30 mouse cellular contexts compared by ENCODE assay signal in the genomic region with DNA sequence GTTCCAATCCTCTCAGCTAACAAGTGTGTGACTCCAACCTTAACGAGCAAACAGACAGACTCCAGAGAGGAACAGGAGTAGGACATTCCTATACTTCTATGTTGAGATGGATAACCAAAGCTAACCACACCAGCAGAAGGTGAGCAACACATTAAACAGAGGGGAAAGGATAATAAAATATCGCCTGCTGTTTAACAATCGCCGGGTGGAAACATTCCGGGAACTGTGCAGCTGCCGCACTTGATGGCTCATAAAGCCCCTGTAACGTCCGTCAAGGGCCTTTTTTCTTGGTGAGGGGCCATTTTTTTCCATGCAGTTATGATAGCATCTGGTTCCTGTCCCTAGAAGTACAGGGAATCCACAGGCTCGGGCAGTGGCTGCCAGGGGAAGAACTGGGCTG.
DNase-seq lines count a peak whose midpoint lies in the region; ATAC-seq lines count a peak whose summit lies in the region.
"Had no signal": no experiment of that assay in that cellular context is flagged by ENCODE, and none has a peak within 500 bp of the region (broad histone marks: within the 10 kb centered on the region; RNA-seq: fewer than 3 reads in every experiment).

No protein-coding gene starts in this region.

- no peak for DNase-seq in kidney, postnatal 14 days
- peak; percentile 11 for DNase-seq in R1 (ENCODE audit: low read depth, low spot score)
- peak; percentile 51 for DNase-seq in limb, embryonic 10.5 days (ENCODE audit: low spot score)
- DNase-seq in mesoderm, embryonic 11.5 days (ENCODE audit: low read depth, low spot score): peak; percentile 55
- DNase-seq in right cerebral cortex, adult 18-20 months: no peak
- no peak for DNase-seq in thymus, postnatal 0 days (ENCODE audit: low spot score)
- DNase-seq: adrenal gland, adult 2 months; adrenal gland, postnatal 36 days; cerebellum, adult 2 months; cerebellum, postnatal 14 days; gastrocnemius, adult 2 months; gastrocnemius, postnatal 36 days; heart, adult 2 months; layer of hippocampus, adult 9-11 months; liver; lung, embryonic 14.5 days; lung, postnatal 14 days; retina, postnatal 1 day; right cerebral cortex, postnatal 25 days; spleen, adult 18-20 months; thymus, postnatal 36 days had no signal

- H3K4me3 ChIP-seq in kidney, embryonic 15.5 days (replicated peaks): no peak overlapping the region
- H3K4me3 ChIP-seq in limb, embryonic 10.5 days: no peak overlapping the region
- H3K4me3 ChIP-seq: gastrocnemius, adult 2 months; heart, adult 2 months; liver, embryonic 15.5 days; neural tube, embryonic 12.5 days had no signal

- H3K4me2 ChIP-seq in kidney, embryonic 15.5 days: no peak overlapping the region
- H3K4me2 ChIP-seq: liver, embryonic 15.5 days; lung, embryonic 14.5 days; midbrain, embryonic 11.5 days; neural tube, embryonic 12.5 days had no signal

- no peaks in the 10 kb centered on the region for H3K9me3 ChIP-seq in kidney, embryonic 15.5 days (replicated peaks)
- no peaks in the 10 kb centered on the region for H3K9me3 ChIP-seq in limb, embryonic 10.5 days (replicated peaks)
- H3K9me3 ChIP-seq: liver, embryonic 15.5 days; neural tube, embryonic 12.5 days had no signal

- no peak for ATAC-seq in kidney, embryonic 15.5 days (replicated peaks; ENCODE audit: low FRiP score)
- ATAC-seq: activated CD4-positive, CD25-positive, alpha-beta regulatory T cell, adult 4 months; CD4-positive, CD25-positive, alpha-beta regulatory T cell, adult 4 months; forebrain, embryonic 14.5 days; intestine, postnatal 0 days; midbrain, embryonic 16.5 days had no signal

- H3K9ac ChIP-seq in kidney, embryonic 15.5 days: no peak overlapping the region
- H3K9ac ChIP-seq: liver, embryonic 15.5 days; lung, embryonic 14.5 days; neural tube, embryonic 12.5 days had no signal

- H3K27me3 ChIP-seq in kidney, embryonic 15.5 days: no peaks in the 10 kb centered on the region
- no peaks in the 10 kb centered on the region for H3K27me3 ChIP-seq in limb, embryonic 10.5 days (ENCODE audit: low read depth, poor library complexity, severe bottlenecking)
- H3K27me3 ChIP-seq: neural tube, embryonic 12.5 days had no signal

- peaks cover 31% of the 10 kb centered on the region for H3K4me1 ChIP-seq in kidney, embryonic 15.5 days
- peaks cover 61% of the 10 kb centered on the region for H3K4me1 ChIP-seq in limb, embryonic 10.5 days
- H3K4me1 ChIP-seq: liver, embryonic 15.5 days had no signal

- WGBS in kidney, embryonic 15.5 days: 15% methylated on average over 9 of the region's 9 CpGs
- WGBS in limb, embryonic 10.5 days: 31% methylated on average over 9 of the region's 9 CpGs

- H3K27ac ChIP-seq in kidney, embryonic 15.5 days: peak overlapping the region; percentile 45; the same call in 1 of the 2 replicates
- peak overlapping the region; percentile 74 for H3K27ac ChIP-seq in limb, embryonic 10.5 days
- H3K27ac ChIP-seq: gastrocnemius, adult 2 months; heart, adult 2 months; liver, embryonic 15.5 days; neural tube, embryonic 12.5 days had no signal

- no peaks in the 10 kb centered on the region for H3K36me3 ChIP-seq in kidney, embryonic 15.5 days
- H3K36me3 ChIP-seq in limb, embryonic 10.5 days: peaks cover 10% of the 10 kb centered on the region
- H3K36me3 ChIP-seq: liver, embryonic 15.5 days; neural tube, embryonic 12.5 days had no signal

Comparison
In these comparisons a context has a peak if more than half of its experiments do, and no peak if none do; other contexts are left out.
1. DNase-seq: peak in R1 (single experiment), limb, embryonic 10.5 days (single experiment) and mesoderm, embryonic 11.5 days (single experiment); none in kidney, postnatal 14 days (single experiment), right cerebral cortex, adult 18-20 months (single experiment) and thymus, postnatal 0 days (single experiment).